Mouse (Mus musculus) spleen, postnatal 0 days (tissue): Measurements from ENCODE around the gene Leng8. TPM values are rescaled to one million over a fixed set of nuclear protein-coding genes. Genes with fewer than 3 reads are reported as not detected.

ENCODE experiments used
- polyA plus RNA-seq: library from polyadenylated mRNA; unstranded; fragments of >200 nt; fragmentation: Nextera tagmentation; extraction: Ambion mirVana; gene quantifications from 2 replicates; pipeline ENCODE4 v1.2.1, GENCODE M21; 2015

The Leng8 gene
- 21.8 and 23.8 TPM in 2 replicates for polyA plus RNA-seq

DNA sequence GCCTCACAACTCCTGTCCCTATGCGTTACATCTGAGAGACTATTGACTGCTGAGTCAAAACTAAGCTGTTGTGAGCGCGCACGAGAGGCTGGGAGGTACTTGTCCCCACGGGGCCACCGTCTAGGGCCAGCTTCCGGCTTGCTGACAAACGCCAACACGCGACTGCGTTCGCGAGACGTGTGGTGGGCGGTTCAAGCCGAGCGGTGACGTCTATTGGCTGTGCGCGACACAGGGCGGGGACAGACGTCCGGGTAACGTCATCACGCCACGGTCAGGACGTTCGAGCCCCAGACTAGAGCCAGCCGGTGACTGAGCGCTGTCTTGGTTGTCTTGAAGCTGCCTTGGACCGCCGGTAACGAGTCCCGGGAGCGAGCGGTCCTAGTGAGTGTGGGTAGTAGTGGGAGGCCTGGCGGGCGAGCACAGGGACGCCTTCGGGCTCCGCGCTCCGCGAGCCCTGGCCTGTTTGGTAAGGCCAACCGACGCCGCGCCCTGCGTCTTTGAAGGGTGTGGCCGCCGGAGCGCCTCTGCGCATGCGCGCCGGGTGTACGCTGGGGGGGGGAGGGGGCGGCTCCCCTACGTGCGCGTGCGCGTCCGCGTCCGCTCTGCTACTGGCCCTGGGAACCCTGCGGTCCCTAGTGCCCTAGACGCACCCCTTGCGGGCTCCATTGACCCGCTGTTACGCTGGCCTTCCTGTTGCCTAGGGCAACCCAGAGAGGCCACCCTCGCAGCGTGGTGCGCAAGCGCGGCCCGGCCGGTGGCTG lies at the start of gene Leng8:
Leng8 (plus strand) TSS at position 269 of the 761 bp plus-strand sequence.

DNA sequence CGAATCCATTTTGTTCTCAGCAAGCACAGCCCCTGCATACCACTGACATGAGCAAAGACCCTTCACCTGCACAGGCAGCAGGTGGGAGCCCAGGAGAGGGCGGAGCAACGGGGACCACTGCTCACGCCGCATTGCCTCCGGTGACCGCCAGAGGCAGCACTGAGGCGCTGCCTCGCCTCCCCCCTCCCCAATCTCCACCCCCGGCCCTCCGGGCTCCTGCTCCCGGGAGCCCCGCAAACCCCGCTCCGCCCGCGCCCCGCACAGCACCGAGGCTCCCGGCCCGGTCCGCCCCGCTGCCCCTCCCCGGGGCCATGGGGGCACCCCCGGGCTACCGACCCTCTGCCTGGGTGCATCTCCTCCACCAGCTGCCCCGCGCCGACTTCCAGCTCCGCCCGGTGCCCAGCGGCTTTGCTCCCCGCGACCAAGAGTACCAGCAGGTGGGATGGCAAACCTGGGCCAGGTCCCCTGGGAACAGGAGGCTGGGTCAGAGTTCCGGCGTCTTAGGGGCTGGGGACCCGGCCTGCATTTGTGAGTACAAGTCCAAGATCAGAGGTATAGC lies 17.4 kb upstream of the Leng8 start, which contains the start of gene Ttyh1:
Ttyh1 (plus strand) TSS at position 65 of the 559 bp plus-strand sequence.

DNA sequence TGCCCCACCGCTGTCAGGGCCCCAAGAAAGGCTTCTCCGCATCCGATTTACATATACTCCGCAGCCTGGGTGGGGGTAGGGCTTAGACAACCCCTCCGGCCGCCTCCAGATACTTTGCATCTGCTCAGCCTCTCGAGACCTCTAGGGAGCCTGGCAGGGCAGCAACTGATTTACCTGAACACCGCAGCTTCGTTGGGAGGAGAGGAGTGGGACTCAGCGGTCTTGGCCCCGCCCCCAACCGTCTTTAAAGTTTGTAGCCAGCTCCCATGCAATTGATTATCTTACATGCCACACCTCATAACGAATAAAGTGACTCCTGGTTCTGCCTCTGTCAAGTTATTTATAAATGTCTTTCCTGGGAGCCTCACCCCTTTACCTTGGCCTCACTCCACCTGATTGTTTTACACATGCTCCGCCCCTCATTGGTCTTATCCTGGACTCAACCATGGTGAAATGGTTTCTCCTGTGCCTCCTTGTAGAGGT lies 13.3 kb downstream of the Leng8 start, which contains the start of gene Leng9:
Leng9 (minus strand) TSS at position 316 of the 483 bp plus-strand sequence.

DNA sequence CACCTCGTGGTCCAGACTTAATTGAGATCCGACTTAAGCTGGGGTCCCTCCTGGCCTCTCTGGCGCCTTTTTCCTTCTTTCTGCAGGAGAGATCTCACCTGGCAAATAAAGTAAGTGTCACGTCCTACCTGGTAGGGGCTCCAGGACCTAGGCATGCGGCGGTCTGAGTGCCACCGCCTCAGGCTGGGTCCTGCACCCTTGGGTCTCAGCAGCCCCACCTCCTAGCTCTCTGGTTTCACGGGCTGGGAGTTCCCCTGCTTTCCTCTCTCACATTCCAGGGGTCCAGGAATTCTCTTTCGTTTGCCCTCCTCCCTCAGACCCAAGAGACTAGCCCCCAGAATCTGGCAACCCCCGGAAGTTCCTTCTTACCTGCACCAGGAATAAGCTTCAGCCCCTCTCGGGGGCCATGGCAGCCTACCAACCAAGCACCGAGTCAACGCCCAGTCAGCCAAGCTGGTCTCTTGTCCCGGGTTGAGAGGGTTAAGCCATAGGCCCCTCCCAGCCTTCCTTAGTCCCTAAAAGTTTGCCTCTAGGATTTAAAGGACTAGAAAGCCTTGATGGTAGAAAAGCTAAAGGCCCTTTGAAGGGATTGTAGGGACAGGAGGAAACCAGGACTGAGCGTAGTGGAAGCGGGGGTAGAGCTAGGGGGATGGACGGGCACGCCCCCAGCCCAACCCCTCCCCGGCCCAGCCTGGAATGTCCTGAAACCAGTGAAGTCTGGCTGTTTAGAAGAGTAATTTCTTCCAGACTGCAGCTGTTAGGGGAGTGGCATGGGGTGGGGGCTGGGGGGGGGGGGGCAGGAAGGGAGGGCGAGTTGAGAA lies 27.5 kb downstream of the Leng8 start, which contains the start of gene Cdc42ep5:
Cdc42ep5 (minus strand) TSS at position 771 of the 821 bp plus-strand sequence.

Other genes with a start within 250 kb of the Leng8 start
- 8.1 and 10.5 TPM in 2 replicates for gene Gm14548, start 238.9 kb upstream of the Leng8 start, polyA plus RNA-seq
- 6.8 and 7.9 TPM in 2 replicates for gene Lilra6, start 221.5 kb upstream of the Leng8 start, polyA plus RNA-seq
- gene Lair1, start 73.8 kb upstream of the Leng8 start, polyA plus RNA-seq = 6.0 and 8.6 TPM in 2 replicates
- 0.71 and 0.86 TPM in 2 replicates for gene Ttyh1, start 17.6 kb upstream of the Leng8 start, polyA plus RNA-seq
- gene Leng9, start 13.3 kb downstream of the Leng8 start, polyA plus RNA-seq = 2.7 and 3.3 TPM in 2 replicates
- 10.2 and 13.2 TPM in 2 replicates for gene Cdc42ep5, start 27.8 kb downstream of the Leng8 start, polyA plus RNA-seq
- gene Lilra5, start 100.7 kb downstream of the Leng8 start, polyA plus RNA-seq = 0.18 and 0.23 TPM in 2 replicates
- 1.5 and 2.3 TPM in 2 replicates for gene Ncr1, start 200.7 kb downstream of the Leng8 start, polyA plus RNA-seq